Mouse (Mus musculus) heart, embryonic 15.5 days (tissue): Measurements from ENCODE around the gene Lama5. TPM values are rescaled to one million over a fixed set of nuclear protein-coding genes. Genes with fewer than 3 reads are reported as not detected.
"Not testable (repeated sequence)": the region's sequence is repeated elsewhere in the genome, so short reads cannot be mapped to it uniquely, and the experiment has no call there.

Source experiments
- ATAC-seq: fragments of 200-750 bp; cut with Nextera tagmentation; replicated peaks from 2 replicates; pipeline ENCODE4 v1.8.0; 2017; ENCODE audit warnings: low read depth, moderate TSS enrichment; ENCODE audit not compliant: insufficient number of reproducible peaks, insufficient read depth, low FRiP score
- H3K27ac ChIP-seq: fragments of 300-500 bp; sonication (generic); 2 replicates; pipeline ENCODE4 v1.5.1; 2015; ENCODE audit warnings: mild to moderate bottlenecking, inconsistent platforms
- H3K27me3 ChIP-seq: fragments of 300-500 bp; sonication (generic); 2 replicates; pipeline ENCODE4 v1.6.1; 2015; ENCODE audit warnings: inconsistent platforms
- H3K36me3 ChIP-seq: fragments of 300-500 bp; sonication (generic); 2 replicates; pipeline ENCODE4 v1.6.1; 2015; ENCODE audit warnings: mild to moderate bottlenecking, inconsistent platforms
- H3K4me1 ChIP-seq: fragments of 300-500 bp; sonication (generic); replicated peaks from 2 replicates; pipeline ENCODE4 v1.6.1; 2015; ENCODE audit warnings: inconsistent platforms
- H3K4me2 ChIP-seq: fragments of 300-500 bp; sonication (generic); 2 replicates; pipeline ENCODE4 v1.6.1; 2015; ENCODE audit warnings: inconsistent platforms, mild to moderate bottlenecking, moderate library complexity
- H3K4me3 ChIP-seq: fragments of 300-500 bp; sonication (generic); 2 replicates; pipeline ENCODE4 v1.5.1; 2015; ENCODE audit warnings: mild to moderate bottlenecking, inconsistent platforms
- H3K9ac ChIP-seq: fragments of 300-500 bp; sonication (generic); 2 replicates; pipeline ENCODE4 v1.6.1; 2015; ENCODE audit warnings: mild to moderate bottlenecking, inconsistent platforms
- H3K9me3 ChIP-seq: fragments of 300-500 bp; sonication (generic); replicated peaks from 2 replicates; pipeline ENCODE4 v1.6.1; 2016; ENCODE audit warnings: inconsistent platforms
- WGBS: fragments of 180-500 bp; shearing (Covaris S2); methylation state at CpG from one replicate; pipeline ENCODE4 v1.1.7; 2015; ENCODE audit warnings: mixed read lengths; 5-methylcytosine and 5-hydroxymethylcytosine counted together
- polyA plus RNA-seq: library from polyadenylated mRNA; unstranded; fragments of >200 nt; fragmentation: Nextera tagmentation; extraction: Ambion mirVana; gene quantifications from 2 replicates; pipeline ENCODE4 v1.2.1, GENCODE M21; 2015

Gene Lama5
- polyA plus RNA-seq, 1 experiment from 2014 or later = 21.9 TPM

DNA sequence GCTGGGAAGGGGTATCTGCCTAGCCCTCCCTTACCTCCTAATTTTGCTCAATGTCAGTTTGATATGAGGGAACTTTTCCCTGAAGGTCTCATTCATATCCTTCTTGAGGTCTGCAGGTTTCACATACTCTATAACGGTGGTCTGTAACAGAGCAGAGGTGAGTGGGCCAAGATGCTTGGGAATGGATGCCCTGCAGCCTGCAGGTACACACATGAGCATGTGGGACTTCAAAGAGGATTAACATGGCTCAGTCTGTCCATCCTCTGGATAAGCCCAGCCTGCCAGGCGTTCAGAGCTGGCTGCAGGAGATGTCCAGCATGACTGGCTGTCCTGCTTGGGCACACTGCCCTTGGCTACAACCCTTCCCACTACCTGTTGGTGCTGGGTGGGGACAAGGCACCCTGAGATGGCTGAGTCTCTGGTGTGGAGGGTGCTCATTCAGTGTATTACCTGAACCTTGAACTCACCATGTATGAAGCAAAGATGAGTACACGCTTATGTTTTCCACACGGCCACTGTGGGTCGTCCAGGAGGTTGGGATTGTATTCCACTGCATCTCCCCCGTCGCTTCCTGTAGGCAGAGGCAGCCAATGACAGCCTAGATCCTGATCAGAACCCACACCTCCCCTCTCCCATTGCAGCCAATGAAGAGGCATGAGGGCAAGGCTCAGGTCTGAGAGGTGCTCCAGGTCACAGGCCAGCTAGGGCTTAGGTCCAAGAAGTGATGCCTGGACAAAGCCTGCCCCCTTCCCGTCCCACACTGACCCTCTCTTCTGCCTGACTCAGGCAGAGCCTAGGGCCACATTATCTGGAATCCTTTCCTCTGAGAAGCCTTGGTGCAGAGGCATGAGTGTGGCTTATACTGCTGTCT is 35.2 kb upstream of the Lama5 start:
- Histone ChIP-seq H3K9ac (no peak overlapping the region), H3K9me3 (no peaks in the 10 kb centered on the region), H3K36me3 (peaks cover 45% of the 10 kb centered on the region), H3K27me3 (no peaks in the 10 kb centered on the region), H3K27ac (no peak overlapping the region), H3K4me3 (no peak overlapping the region), H3K4me2 (no peak overlapping the region), H3K4me1 (peaks cover 30% of the 10 kb centered on the region)
- WGBS = 58% methylated on average over 8 of the region's 8 CpGs
- ATAC-seq = no peak

DNA sequence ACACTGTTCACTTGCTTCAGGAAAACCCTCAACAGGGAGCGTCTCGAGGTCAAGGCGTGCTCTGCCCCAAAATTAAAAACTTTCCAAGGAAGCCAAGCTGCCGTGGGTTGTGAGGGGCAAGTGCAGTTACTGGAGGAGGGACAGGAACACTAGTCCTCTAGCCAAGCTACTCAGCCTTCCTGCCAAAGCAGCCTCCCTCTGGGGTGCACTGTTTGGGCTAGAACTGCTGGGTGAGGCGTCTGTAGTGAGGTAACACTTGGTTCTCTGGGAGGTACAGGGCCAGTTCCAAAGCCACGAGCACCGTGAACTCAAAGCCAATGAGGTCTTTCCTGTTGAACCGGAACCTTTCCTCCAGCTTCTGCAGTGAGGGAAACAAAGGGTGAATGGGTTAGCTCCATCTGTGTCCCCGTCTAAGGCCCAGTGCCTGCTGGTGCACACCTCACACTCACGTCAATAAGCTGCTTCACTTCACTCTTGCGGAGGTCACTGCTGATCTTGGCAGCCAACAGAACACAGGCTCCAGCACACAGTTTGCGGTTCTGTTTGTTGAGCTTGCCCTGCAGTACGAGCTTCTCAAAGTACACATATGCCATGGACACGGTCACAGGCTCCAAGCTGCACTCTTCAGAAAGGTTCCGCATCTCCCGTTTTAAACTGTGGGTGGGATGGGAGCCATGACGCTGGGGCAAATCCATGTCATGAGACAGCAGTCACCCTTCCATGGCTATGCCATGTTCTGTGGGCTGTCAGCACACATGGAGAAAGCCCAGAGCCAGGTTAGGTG is 34.4 kb upstream of the Lama5 start:
- not testable (repeated sequence) for ATAC-seq, H3K4me3 ChIP-seq, H3K27ac ChIP-seq, H3K9ac ChIP-seq, H3K27me3 ChIP-seq, H3K4me2 ChIP-seq, H3K9me3 ChIP-seq
- WGBS = 70% methylated on average over 17 of the region's 17 CpGs
- Histone ChIP-seq H3K4me1 (peaks cover 34% of the 10 kb centered on the region), H3K36me3 (peaks cover 45% of the 10 kb centered on the region)

DNA sequence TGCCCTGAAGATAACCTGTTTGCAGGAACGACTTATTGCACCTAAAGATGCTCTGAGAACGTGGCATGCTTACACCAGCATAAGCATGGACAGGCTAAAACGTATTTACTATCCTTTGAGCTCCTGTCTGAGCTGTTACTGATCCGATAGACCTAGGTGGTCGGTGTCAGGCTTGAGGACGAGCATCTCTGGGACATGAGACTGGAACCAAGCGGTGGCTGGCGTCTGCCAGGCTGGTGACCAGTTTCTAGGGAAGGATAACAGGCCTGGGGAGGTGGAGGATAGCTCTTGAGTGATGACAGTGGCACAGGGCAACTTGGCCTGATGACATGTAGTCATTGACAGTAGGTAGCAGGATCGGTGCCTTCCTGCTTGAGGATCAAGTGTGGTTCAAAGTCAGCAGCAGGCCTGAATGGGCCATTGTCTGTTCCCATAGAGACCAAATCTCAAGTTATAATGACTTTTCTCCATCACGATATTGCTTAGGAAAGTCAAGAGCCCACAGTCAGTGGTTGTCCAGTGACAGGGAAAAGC is 33.4 kb upstream of the Lama5 start:
- Histone ChIP-seq H3K36me3 (peaks cover 42% of the 10 kb centered on the region), H3K4me1 (peaks cover 34% of the 10 kb centered on the region)
- ATAC-seq, H3K27ac ChIP-seq, H3K9me3 ChIP-seq, H3K9ac ChIP-seq, H3K4me3 ChIP-seq, H3K27me3 ChIP-seq, H3K4me2 ChIP-seq: not testable (repeated sequence)
- WGBS = 67% methylated on average over 10 of the region's 10 CpGs

- 48% methylated on average over 11 of the region's 11 CpGs for WGBS
- H3K27me3 ChIP-seq = no peaks in the 10 kb centered on the region
- peak overlapping the region; percentile 75 for H3K27ac ChIP-seq
- peak overlapping the region; percentile 78 for H3K9ac ChIP-seq
- H3K4me3 ChIP-seq = peak overlapping the region; percentile 81
- H3K4me1 ChIP-seq = peaks cover 34% of the 10 kb centered on the region
- ATAC-seq = no peak
- H3K9me3 ChIP-seq = no peaks in the 10 kb centered on the region
- peak overlapping the region; percentile 67 for H3K4me2 ChIP-seq
- peaks cover 36% of the 10 kb centered on the region for H3K36me3 ChIP-seq
These were observed 32.6 kb upstream of the Lama5 start for GRCm38 (mm10) chr2:180257963-180258865.

GRCm38 (mm10) chr2:180257001-180257521 is 31.4 kb upstream of the Lama5 start, which contains the start of gene Rps21:
Gene Rps21, plus strand, starts transcription at chr2:180257377.
- peaks cover 31% of the 10 kb centered on the region for H3K36me3 ChIP-seq
- peak within 1 kb of the TSS; percentile 77 for H3K4me2 ChIP-seq
- H3K4me3 ChIP-seq = peak within 1 kb of the TSS; percentile 81
- peaks cover 24% of the 10 kb centered on the region for H3K4me1 ChIP-seq
- peak within 1 kb of the TSS; percentile 78 for H3K9ac ChIP-seq
- peak; percentile 97 for ATAC-seq
- H3K9me3 ChIP-seq = no peaks in the 10 kb centered on the region
- WGBS = 0% methylated on average over 38 of the region's 38 CpGs
- H3K27me3 ChIP-seq = no peaks in the 10 kb centered on the region
- peak within 1 kb of the TSS; percentile 92 for H3K27ac ChIP-seq

- peak overlapping the region; percentile 77 for H3K4me2 ChIP-seq
- WGBS = 23% methylated on average over 26 of the region's 26 CpGs
- no peaks in the 10 kb centered on the region for H3K9me3 ChIP-seq
- peaks cover 19% of the 10 kb centered on the region for H3K4me1 ChIP-seq
- peak overlapping the region; percentile 81 for H3K4me3 ChIP-seq
- ATAC-seq = peak; percentile 63
- peaks cover 31% of the 10 kb centered on the region for H3K36me3 ChIP-seq
- peak overlapping the region; percentile 92 for H3K27ac ChIP-seq
- H3K27me3 ChIP-seq = no peaks in the 10 kb centered on the region
- peak overlapping the region; percentile 67 for H3K9ac ChIP-seq
These were observed 30.8 kb upstream of the Lama5 start for GRCm38 (mm10) chr2:180256296-180257000.

- peak overlapping the region; percentile 81 for H3K4me3 ChIP-seq
These were observed 30.0 kb upstream of the Lama5 start for GRCm38 (mm10) chr2:180255701-180256100.

DNA sequence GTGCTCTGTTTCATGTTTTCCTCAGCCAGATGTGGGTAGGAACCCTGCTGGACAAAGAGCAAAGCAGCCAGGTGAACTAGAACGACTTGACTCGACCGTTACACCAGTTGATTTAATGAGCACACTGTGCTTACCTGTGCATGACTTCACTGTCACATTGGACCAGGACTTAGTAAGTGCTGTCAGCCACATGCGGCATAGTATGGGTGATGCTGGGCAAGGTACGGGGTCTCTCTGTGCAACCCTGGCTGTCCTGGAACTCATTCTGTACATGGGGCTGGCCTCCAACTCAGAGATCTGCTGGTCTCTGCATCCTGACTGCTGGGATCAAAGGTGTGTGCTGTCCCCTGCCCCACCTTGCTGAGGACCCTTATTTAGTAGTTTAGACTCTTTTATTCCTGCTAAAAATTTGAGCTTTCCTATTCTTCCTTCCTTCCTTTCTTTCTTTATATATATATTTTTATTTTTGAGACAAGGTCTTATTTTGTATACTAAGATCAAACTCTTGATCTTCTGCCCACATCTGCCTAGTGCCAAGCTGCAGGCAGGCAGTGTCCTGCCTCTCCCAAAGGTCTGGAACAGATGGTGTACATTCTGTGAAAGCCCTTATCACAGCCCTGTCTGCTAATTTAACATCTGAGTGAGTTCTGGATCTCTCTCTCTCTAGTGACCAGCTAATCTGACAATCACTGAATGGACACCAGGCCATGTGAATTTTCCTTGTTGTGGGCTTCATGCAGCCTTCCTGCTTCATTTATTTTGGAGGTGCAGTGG is 29.0 kb upstream of the Lama5 start:
- Histone ChIP-seq H3K36me3 (peaks cover 14% of the 10 kb centered on the region; the same call in 1 of the 2 replicates), H3K9ac (no peak overlapping the region), H3K4me1 (peaks cover 21% of the 10 kb centered on the region), H3K4me3 (no peak overlapping the region), H3K27me3 (no peaks in the 10 kb centered on the region), H3K4me2 (no peak overlapping the region), H3K27ac (no peak overlapping the region), H3K9me3 (no peaks in the 10 kb centered on the region)
- ATAC-seq = no peak
- 89% methylated on average over 5 of the region's 5 CpGs for WGBS

More at GRCm38 (mm10) chr2:180255701-180256100, 30.0 kb upstream of the Lama5 start:
- peaks cover 24% of the 10 kb centered on the region for H3K36me3 ChIP-seq
- H3K27ac ChIP-seq = peak overlapping the region; percentile 92
- peak overlapping the region; percentile 77 for H3K4me2 ChIP-seq
- WGBS = 87% methylated on average over 9 of the region's 9 CpGs
- H3K27me3 ChIP-seq = no peaks in the 10 kb centered on the region
- H3K4me1 ChIP-seq = peaks cover 21% of the 10 kb centered on the region
- H3K9ac ChIP-seq = no peak overlapping the region
- H3K9me3 ChIP-seq = no peaks in the 10 kb centered on the region
- ATAC-seq = no peak

DNA sequence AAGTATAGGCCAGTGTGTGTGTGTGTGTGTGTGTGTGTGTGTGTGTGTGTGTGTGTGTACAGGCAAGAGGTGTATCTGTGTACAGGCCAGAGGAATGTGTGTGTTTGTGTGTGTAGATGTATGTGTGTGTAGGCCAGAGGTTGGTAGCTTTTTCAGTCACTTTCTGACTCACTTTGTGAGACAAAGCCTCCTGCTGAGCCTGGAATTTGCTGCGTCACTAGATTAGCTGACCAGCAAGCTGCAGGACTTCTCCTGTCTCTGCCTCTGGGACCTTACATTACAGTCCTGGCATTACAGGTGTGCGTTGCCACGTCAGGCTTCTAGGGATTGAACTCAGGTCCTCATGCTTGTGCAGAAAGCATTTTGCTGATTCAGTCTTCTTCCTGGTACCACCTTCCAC is 26.2 kb upstream of the Lama5 start:
- no peak overlapping the region for H3K27ac ChIP-seq
- no peaks in the 10 kb centered on the region for H3K27me3 ChIP-seq
- H3K36me3 ChIP-seq = no peaks in the 10 kb centered on the region
- no peak for ATAC-seq
- peaks cover 16% of the 10 kb centered on the region for H3K4me1 ChIP-seq
- no peak overlapping the region for H3K9ac ChIP-seq
- H3K4me2 ChIP-seq = no peak overlapping the region
- 50% methylated on average over 3 of the region's 3 CpGs for WGBS
- no peak overlapping the region for H3K4me3 ChIP-seq
- H3K9me3 ChIP-seq = no peaks in the 10 kb centered on the region
